Mouse (Mus musculus): ENCODE measurements at regions not wholly inside any gene's neighbourhood (a gene's known extent, or its start where the extent isn't known, plus 50 kb on each side); places are given as distances from the start of the nearest gene placed in this dataset.

GRCm38 (mm10) chr9:25374161-25374560 lies 107.2 kb upstream of the Eepd1 start:
- Histone ChIP-seq H3K27me3 (replicated peaks; ENCODE audit: insufficient read depth, low read length) (no peaks in the 10 kb centered on the region), H3K4me2 (replicated peaks; ENCODE audit: low read depth, low read length) (no peak overlapping the region), H3K4me3 (ENCODE audit: low read depth, low read length) (no peak overlapping the region), H3K9ac (replicated peaks; ENCODE audit: low read depth) (no peak overlapping the region), H3K36me3 (ENCODE audit: insufficient read depth, low read length) (no peaks in the 10 kb centered on the region), H3K27ac (ENCODE audit: low read length) (no peak overlapping the region), H3K4me1 (ENCODE audit: insufficient read depth, low read depth, low read length) (no peaks in the 10 kb centered on the region), H3K9me3 (ENCODE audit: low read length) (no peaks in the 10 kb centered on the region)
- no peak for ATAC-seq
- 84% methylated on average over 3 of the region's 3 CpGs for WGBS
- DNase-seq (ENCODE audit: low spot score): no peak
- TF ChIP-seq EP300 (IDR thresholded peaks at IDR 0.05): no peak
- TF ChIP-seq CTCF (IDR thresholded peaks at IDR 0.05): no peak

GRCm38 (mm10) chr9:25376209-25376608 lies 105.1 kb upstream of the Eepd1 start:
- TF ChIP-seq EP300 (IDR thresholded peaks at IDR 0.05): no peak
- TF ChIP-seq CTCF (IDR thresholded peaks at IDR 0.05): no peak
- H3K9me3 ChIP-seq (ENCODE audit: low read length): no peaks in the 10 kb centered on the region
- no peaks in the 10 kb centered on the region for H3K36me3 ChIP-seq (ENCODE audit: insufficient read depth, low read length)
- no peaks in the 10 kb centered on the region for H3K4me1 ChIP-seq (ENCODE audit: insufficient read depth, low read depth, low read length)
- ATAC-seq: no peak
- WGBS: 9% methylated on average over 1 of the region's 1 CpGs
- no peak overlapping the region for H3K4me2 ChIP-seq (replicated peaks; ENCODE audit: low read depth, low read length)
- no peaks in the 10 kb centered on the region for H3K27me3 ChIP-seq (replicated peaks; ENCODE audit: insufficient read depth, low read length)
- no peak overlapping the region for H3K27ac ChIP-seq (ENCODE audit: low read length)
- no peak overlapping the region for H3K9ac ChIP-seq (replicated peaks; ENCODE audit: low read depth)
- H3K4me3 ChIP-seq (ENCODE audit: low read depth, low read length): no peak overlapping the region
- DNase-seq (ENCODE audit: low spot score): no peak

- H3K27me3 ChIP-seq (replicated peaks; ENCODE audit: insufficient read depth, low read length): no peaks in the 10 kb centered on the region
- no peaks in the 10 kb centered on the region for H3K36me3 ChIP-seq (ENCODE audit: insufficient read depth, low read length)
- no peak for TF ChIP-seq CTCF (IDR thresholded peaks at IDR 0.05)
- no peak for TF ChIP-seq EP300 (IDR thresholded peaks at IDR 0.05)
- ATAC-seq: no peak
- 32% methylated on average over 12 of the region's 12 CpGs for WGBS
- H3K9ac ChIP-seq (replicated peaks; ENCODE audit: low read depth): no peak overlapping the region
- H3K4me3 ChIP-seq (ENCODE audit: low read depth, low read length): no peak overlapping the region
- no peak overlapping the region for H3K27ac ChIP-seq (ENCODE audit: low read length)
- DNase-seq (ENCODE audit: low spot score): peak; percentile 8
- H3K4me2 ChIP-seq (replicated peaks; ENCODE audit: low read depth, low read length): no peak overlapping the region
- no peaks in the 10 kb centered on the region for H3K9me3 ChIP-seq (ENCODE audit: low read length)
- no peaks in the 10 kb centered on the region for H3K4me1 ChIP-seq (ENCODE audit: insufficient read depth, low read depth, low read length)
These were observed 103.3 kb upstream of the Eepd1 start for GRCm38 (mm10) chr9:25377771-25378747.

GRCm38 (mm10) chr9:25385333-25385732 lies 96.0 kb upstream of the Eepd1 start:
- Histone ChIP-seq H3K4me3 (ENCODE audit: low read depth, low read length) (no peak overlapping the region), H3K27me3 (replicated peaks; ENCODE audit: insufficient read depth, low read length) (no peaks in the 10 kb centered on the region), H3K27ac (ENCODE audit: low read length) (no peak overlapping the region), H3K9ac (replicated peaks; ENCODE audit: low read depth) (no peak overlapping the region), H3K36me3 (ENCODE audit: insufficient read depth, low read length) (no peaks in the 10 kb centered on the region), H3K4me2 (replicated peaks; ENCODE audit: low read depth, low read length) (no peak overlapping the region), H3K9me3 (ENCODE audit: low read length) (no peaks in the 10 kb centered on the region), H3K4me1 (ENCODE audit: insufficient read depth, low read depth, low read length) (no peaks in the 10 kb centered on the region)
- TF ChIP-seq CTCF (IDR thresholded peaks at IDR 0.05): no peak
- TF ChIP-seq EP300 (IDR thresholded peaks at IDR 0.05): peak; percentile 80
- DNase-seq (ENCODE audit: low spot score) (peak; percentile 79), ATAC-seq (peak; percentile 75)

GRCm38 (mm10) chr9:25387876-25388650 lies 93.3 kb upstream of the Eepd1 start:
- Histone ChIP-seq H3K4me2 (replicated peaks; ENCODE audit: low read depth, low read length) (no peak overlapping the region), H3K27me3 (replicated peaks; ENCODE audit: insufficient read depth, low read length) (no peaks in the 10 kb centered on the region), H3K36me3 (ENCODE audit: insufficient read depth, low read length) (no peaks in the 10 kb centered on the region), H3K4me3 (ENCODE audit: low read depth, low read length) (no peak overlapping the region), H3K9me3 (ENCODE audit: low read length) (no peaks in the 10 kb centered on the region), H3K4me1 (ENCODE audit: insufficient read depth, low read depth, low read length) (no peaks in the 10 kb centered on the region), H3K27ac (ENCODE audit: low read length) (no peak overlapping the region), H3K9ac (replicated peaks; ENCODE audit: low read depth) (no peak overlapping the region)
- 60% methylated on average over 4 of the region's 4 CpGs for WGBS
- TF ChIP-seq EP300 (IDR thresholded peaks at IDR 0.05) (no peak), CTCF (IDR thresholded peaks at IDR 0.05) (no peak)
- ATAC-seq (no peak), DNase-seq (ENCODE audit: low spot score) (peak; percentile 16)

GRCm38 (mm10) chr9:25389351-25389750 lies 92.0 kb upstream of the Eepd1 start:
- 80% methylated on average over 3 of the region's 3 CpGs for WGBS
- H3K4me2 ChIP-seq (replicated peaks; ENCODE audit: low read depth, low read length): no peak overlapping the region
- no peaks in the 10 kb centered on the region for H3K27me3 ChIP-seq (replicated peaks; ENCODE audit: insufficient read depth, low read length)
- H3K9ac ChIP-seq (replicated peaks; ENCODE audit: low read depth): no peak overlapping the region
- no peak for DNase-seq (ENCODE audit: low spot score)
- no peak overlapping the region for H3K27ac ChIP-seq (ENCODE audit: low read length)
- TF ChIP-seq CTCF (IDR thresholded peaks at IDR 0.05): no peak
- no peak for TF ChIP-seq EP300 (IDR thresholded peaks at IDR 0.05)
- H3K9me3 ChIP-seq (ENCODE audit: low read length): no peaks in the 10 kb centered on the region
- H3K4me3 ChIP-seq (ENCODE audit: low read depth, low read length): no peak overlapping the region
- H3K36me3 ChIP-seq (ENCODE audit: insufficient read depth, low read length): no peaks in the 10 kb centered on the region
- H3K4me1 ChIP-seq (ENCODE audit: insufficient read depth, low read depth, low read length): no peaks in the 10 kb centered on the region
- ATAC-seq: no peak

Measured in lung, postnatal 0 days (tissue).